Mouse (Mus musculus) T-helper 1 cell (primary cell): ENCODE data around the gene Ppp1r32.

ENCODE experiments used
- in situ Hi-C: fragments of 300-600 bp; cut with MboI, MseI; formaldehyde crosslinking; loops from one replicate; pipeline ENCODE4 v1.15.1; 2025; ENCODE audit warnings: high pct_unique_total_duplicates

Gene Ppp1r32

GRCm38 (mm10) chr19:10425484-10426270 lies 57.1 kb downstream of the Ppp1r32 start:
- in situ Hi-C loops, result no loop called here

- in situ Hi-C loops, result no loop called here
Observed at GRCm38 (mm10) chr19:10424751-10425150, 58.0 kb downstream of the Ppp1r32 start.
